Mouse (Mus musculus): ENCODE measurements around the gene Vdac2. TPM values are rescaled to one million over a fixed set of nuclear protein-coding genes. Genes with fewer than 3 reads are reported as not detected.

Vdac2 gene
- polyA plus RNA-seq, 1 experiment = 230 TPM

DNA sequence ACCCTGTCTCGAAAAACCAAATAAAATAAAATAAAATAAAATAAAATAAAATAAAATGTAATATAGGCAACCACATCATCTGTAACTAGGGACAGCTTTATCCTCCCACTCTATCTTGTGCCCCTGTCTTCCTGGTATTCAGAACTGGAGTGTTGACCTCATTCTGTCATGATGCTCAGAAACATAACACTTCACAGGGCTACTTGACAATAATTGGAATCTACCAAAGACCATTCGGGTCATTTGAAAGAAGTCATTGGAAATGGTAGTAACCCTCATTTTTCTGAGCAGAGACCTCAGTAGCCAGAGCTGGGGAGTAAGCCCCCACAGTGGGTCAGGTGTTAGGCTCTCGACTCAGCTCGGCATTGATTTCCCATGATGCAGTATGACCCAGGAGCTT is 10.4 kb upstream of the Vdac2 start:
- 95% methylated on average over 4 of the region's 4 CpGs for WGBS
- no peak for DNase-seq (ENCODE audit: low read depth, low spot score)

DNA sequence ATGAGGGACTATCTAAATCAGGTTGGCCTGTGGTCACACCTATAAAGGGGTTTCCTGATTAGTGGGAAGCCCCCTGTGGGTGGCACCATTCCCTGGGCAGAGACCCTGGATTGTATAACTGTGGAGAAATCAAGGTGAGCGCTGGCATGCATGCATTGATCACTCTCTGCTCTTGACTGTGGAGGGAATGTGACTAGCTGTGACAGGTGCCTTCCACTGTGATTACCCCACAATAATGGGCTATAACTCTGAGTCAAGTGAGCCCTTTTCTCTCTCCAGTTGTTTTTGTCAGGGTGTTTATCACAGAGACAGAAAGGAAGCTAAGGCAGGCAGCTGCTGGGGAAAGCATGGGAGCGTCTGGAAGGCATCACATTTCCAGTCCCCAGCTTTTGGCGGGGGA is 8.8 kb upstream of the Vdac2 start:
- WGBS = 79% methylated on average over 3 of the region's 3 CpGs
- no peak for DNase-seq (ENCODE audit: low read depth, low spot score)

DNA sequence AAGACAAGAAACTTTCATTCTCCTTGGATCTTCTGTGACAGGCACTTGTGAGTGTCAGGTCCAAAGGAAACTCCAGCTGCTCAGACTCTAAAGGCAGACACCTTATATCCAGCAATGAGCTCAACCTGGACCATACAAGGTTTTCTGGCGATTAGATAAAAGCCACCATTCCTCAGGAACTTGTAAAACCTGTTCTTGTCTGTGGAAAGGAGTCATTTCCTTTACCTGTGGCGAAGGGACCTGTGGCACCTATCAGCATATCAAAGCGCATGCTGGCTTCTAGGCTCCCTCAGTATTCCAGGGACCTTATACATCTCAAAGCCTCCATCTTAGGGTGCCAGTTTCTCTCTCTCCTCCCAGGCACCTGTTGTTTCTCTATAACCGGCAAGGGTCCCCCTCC is 7.6 kb upstream of the Vdac2 start:
- 29% methylated on average over 4 of the region's 4 CpGs for WGBS
- DNase-seq (ENCODE audit: low read depth, low spot score) = no peak

DNA sequence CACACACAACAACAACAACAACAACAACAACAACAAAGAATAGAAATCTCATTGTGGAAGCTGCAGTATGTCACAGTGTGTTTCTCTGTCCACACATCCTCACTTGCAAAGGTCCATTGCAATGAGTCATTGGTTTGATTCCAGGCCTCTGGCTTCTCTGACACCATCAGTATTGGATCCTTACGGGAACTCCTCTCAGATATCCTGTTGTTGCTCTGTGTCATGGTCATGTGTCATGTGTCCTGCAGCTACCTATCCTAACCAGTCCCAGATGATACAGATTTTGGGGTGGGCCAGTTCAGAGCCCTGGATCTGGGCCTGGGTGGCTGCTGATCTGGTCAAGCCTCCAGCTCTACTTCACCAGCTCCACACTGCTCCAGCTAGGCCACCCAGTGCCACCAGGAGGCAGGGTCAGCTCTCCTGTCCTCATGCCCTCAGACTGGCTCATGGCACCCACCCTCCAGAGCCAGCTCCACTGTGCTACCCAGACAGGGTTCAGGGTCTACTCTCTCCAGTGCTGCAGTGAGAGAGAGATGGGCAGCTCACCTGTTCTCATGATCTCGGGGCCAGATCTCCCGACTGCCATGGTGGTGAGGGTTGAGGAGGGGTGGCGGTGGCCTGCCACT is 4.0 kb upstream of the Vdac2 start:
- 88% methylated on average over 4 of the region's 4 CpGs for WGBS
- DNase-seq (ENCODE audit: low read depth, low spot score) = no peak

DNA sequence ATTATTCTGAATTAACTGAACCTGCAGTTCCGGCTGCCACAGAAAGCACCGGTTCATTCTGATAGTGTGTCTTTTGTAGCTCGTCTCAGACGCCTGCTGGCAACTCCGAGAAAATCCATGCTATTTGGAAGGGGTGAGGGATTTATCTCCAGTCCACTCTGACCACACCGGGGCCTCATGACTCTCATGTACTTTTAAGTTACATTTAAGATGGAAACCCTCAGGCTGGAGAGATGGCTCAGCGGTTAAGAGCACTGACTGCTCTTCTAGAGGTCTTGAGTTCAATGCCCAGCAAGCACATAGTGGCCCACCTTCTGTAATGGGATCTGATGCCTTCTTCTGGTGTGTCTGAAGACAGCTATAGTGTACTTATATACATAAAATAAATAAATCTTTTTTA is 2.7 kb upstream of the Vdac2 start:
- DNase-seq (ENCODE audit: low read depth, low spot score) = no peak
- WGBS = 94% methylated on average over 7 of the region's 7 CpGs

DNA sequence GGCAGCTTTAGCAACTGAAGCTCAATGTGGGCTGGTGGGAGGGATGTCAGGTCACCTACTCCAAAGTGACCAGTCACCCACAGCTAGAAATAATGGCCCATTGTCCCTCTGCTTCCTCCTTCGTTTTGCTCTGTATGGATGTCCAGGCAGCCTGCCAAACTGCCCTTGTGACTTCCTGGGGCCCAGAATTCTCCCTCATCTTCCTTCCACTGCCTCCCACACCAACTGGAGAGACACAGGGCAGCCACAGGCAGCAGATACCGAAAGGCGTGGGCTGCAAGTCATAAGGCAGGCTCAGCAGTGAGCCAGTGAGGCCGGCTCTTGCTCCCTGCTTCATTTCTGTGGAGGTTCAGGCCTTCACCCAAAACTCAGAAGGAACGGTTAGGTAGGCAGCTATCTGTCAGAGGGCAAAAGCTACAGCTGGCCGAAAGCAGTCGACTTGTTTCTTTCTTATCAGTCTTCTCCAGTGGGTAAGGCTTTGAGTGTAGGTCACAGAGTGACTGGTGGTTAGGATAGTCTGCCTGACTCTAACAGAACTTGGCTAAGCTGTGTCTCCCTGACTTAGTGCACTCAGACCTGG is 2.2 kb upstream of the Vdac2 start:
- WGBS = 14% methylated on average over 7 of the region's 7 CpGs
- no peak for DNase-seq (ENCODE audit: low read depth, low spot score)

DNA sequence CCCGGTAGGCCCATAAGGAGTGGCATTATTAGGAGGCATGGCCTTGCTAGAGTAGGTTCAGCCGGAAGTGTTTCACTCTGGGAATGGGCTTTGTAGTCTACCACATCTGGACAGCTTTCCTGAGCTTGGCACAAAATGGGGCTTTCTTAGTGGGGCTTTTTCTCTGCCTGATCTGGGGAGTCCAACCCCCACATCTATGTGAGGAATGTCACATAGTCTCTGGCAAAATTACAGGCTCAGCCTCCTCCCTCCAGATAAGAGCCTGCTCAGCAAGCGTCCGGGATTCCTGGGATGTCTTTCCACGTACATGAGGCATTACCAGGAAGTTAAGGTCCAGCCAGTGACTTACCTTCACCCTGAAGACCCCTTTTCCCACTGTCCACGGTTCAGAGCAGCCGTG is 1.1 kb upstream of the Vdac2 start:
- whole genome bisulfite sequencing = 46% methylated on average over 7 of the region's 7 CpGs
- no peak for DNase-seq (ENCODE audit: low read depth, low spot score)

DNA sequence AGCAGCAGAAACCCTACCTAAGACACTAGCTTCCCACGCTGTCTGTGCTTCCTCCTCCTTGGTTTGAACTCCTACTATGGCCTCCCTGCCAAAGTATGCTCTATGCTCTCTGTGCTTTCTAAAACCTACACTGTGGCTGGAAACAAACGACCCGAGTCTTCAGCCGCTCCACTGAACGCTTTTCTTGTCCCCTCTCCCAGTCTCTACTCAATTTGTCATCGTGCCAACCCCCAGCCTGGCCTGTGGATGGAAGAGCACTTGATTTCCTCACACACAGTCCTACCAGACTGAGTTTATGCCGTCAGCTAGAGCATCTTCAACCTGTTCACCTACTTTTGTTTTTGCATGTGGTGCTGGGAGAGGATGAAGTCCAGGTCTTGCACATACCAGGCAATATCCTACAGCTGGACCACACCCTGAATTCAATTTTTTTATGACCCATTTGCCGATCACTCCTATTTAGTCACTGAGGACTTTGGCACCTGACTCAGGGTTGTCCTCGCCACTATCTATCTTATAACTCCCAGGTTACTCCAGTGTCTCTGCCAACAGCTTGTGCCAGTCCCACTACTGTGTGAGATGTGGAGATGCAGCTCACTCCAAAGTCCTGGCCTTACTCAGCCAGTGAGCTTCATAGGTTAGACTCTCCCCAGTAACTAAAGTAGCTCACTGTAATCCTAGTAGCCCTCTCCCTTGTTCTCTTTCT is 901 bp downstream of the Vdac2 start:
- WGBS = 29% methylated on average over 9 of the region's 9 CpGs
- peak; percentile 96 for DNase-seq (ENCODE audit: low read depth, low spot score)

DNA sequence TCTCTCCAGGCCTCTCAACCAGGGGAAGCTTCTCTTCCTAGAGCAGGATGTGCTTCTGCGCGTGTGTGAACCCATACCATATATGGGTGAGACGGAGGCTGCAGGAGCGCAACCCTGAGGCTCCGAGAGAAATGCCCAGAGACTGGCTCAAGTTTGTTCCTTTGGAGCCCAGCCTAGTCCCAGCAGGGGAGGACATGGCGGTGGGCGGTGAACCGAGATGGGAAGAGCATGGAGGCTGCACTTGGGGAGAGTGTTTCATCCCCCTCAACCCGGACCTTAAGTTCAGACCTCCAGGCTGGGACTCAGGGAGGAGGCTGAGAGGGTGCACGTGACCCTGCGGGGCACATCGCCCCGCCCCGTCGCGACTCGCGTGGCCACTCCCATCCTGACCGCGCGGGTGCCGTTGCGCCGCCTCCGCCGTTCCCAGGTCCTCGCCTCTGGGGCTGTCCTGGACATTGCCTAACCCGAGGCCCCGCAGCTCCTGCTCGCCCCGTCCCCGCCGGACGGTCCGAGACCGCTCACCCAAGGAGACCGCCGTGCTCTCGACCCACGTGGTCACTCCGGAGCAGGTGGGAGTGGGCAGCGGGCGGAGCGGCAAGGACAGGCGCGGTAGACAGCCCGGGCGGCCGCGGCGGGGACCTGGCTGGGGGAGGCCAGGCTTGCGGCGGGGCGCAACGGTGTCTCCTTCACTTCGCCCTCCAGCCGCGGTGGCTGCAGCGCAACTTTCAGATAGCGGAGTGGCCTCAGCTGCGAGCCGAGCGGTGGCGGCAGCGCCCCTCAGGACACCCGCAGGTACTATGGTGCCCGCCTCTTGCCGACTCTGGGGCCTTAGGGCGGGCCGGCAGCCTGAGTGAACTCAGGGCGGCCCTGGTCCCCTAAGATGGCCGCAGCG is 6.1 kb downstream of the Vdac2 start:
- no peak for DNase-seq (ENCODE audit: low read depth, low spot score)
- under 1% methylated on average over 73 of the region's 73 CpGs for WGBS

DNA sequence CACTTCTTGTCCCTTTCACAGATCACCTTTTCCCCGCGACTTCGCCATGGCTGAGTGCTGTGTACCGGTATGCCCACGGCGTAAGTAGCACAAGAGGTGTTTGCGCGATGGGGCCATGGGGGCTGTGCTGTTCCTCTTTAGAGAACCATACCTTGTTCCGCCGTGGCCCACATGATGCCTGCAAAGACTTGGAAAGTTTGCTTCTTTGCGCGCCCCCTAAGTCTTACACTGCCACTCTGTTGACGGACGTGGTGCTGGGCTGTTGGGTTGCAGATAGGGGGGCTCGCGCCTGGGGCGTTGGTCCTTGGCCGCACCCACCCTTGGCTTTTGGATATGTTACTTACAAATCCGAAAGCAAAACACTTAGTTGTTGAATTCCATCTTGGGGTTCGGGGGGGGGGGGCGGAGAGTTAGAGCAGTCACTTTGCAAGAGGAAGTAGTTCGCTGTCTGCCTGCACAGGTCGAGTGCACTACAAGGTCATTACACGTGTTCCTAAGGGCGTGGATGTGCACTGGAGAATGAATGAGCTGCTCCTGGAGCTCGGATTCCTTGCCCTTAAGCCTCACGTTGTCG is 6.9 kb downstream of the Vdac2 start:
- DNase-seq (ENCODE audit: low read depth, low spot score) = no peak
- WGBS = under 1% methylated on average over 28 of the region's 28 CpGs

DNA sequence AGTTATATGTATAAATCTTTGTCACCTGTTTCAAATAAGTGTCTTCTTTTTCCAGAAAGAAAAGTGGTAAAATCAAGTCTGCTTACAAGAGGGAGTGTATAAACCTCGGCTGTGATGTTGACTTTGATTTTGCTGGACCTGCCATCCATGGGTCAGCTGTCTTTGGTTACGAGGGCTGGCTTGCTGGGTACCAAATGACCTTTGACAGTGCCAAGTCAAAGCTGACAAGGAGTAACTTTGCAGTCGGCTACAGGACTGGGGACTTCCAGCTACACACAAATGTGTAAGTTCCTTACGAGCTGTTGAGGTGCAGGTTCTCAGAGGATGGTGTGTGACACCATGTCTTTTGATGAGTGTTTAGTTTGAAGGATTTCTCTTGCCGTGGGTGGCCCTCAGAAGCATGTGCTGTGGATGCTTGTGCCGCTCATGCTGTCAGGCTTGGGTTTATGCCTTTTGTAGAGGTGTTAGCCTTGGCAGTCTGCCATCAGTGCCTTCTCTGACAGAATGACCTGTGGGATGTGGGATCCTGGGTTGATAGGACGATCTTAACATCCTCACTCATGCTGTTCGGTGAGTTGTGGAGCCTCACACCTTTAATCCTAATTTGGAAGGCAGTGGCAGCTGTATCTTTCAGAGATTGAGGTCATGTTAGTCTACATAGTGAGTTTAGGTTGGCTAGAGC is 13.4 kb downstream of the Vdac2 start:
- WGBS = 52% methylated on average over 8 of the region's 8 CpGs
- no peak for DNase-seq (ENCODE audit: low read depth, low spot score)

DNA sequence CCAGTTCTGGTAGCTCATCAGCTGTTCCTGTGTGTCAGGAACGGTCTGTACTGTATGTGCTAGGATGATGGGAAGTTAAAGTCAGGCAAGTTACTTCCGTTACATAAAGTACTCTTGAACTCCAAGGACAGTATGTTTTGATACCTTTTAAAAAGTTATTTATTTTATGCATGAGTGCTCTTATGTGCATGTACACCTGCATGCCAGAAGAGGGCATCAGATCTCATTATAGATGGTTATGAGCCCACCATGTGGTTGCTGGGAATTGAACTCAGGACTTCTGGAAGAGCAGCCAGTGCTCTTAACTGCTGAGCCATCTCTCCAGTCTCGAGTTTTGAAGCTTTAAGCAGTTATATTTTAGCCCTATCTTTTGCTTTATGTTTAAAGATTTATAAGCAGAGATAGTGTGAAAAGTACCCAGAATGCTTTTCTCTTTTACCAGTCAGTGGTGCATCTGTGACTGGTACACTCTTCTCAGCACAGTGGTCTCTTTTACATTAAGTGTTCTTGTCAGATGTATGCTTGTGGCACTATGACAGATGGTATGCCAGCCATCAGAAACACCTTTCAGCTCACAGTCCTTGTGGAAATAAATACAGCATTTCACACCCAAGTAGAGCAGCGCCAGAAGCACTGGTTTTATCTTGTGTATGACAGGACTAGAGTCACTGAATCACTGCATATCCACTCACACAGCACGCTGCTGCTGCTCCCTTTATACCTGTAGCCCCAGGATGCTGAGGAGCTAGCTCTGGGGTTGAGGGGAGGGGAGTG is 17.0 kb downstream of the Vdac2 start:
- DNase-seq (ENCODE audit: low read depth, low spot score) = no peak
- WGBS = 80% methylated on average over 5 of the region's 5 CpGs

DNA sequence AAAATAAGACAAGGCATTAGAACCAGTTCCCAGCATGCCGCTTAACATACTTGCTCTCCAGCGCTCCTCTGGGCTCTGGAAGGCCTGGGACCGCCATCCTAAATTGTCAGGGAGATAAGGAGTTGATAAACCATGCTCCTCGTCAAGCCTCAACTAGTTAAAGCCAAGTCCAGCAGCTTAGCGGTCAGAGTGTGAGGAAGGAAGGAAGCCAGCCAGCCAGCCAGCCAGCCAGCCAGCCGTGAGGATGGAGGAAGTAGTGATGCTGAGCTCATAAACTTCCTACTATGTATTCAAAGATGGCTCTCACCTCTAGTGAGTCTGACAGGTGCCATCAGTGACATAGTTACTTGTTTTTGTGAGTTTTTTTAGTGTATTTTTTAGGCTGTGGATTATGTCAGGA is 18.2 kb downstream of the Vdac2 start:
- WGBS = 46% methylated on average over 6 of the region's 6 CpGs
- no peak for DNase-seq (ENCODE audit: low read depth, low spot score)

DNA sequence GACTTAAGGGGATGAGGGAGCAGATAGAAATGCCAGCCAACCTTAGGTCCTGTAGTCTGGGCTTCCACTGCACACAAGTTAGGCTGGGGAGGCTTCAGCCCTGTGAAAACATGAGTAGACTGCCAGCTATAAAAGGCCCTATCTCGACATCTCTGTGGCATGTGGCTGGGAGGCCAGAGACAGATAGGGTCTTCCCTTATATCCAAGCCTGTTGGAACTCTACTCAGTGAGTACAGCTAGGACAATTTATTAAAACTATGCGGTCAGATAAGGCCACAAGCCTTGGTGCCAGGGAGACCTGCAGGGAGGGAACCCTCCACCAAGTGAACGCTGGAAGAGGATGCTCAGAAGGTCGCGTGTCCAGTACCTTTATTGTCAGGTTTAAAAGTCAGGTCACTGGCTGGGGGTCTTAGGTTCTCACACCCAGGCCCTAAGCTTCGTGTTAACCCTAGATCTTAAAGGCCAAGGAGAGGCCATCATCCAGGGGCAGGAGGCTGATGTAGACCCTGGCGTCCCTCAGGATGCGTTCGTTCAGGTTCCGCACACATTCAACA is 21.9 kb downstream of the Vdac2 start:
- DNase-seq (ENCODE audit: low read depth, low spot score) = no peak
- WGBS = 43% methylated on average over 10 of the region's 10 CpGs

DNA sequence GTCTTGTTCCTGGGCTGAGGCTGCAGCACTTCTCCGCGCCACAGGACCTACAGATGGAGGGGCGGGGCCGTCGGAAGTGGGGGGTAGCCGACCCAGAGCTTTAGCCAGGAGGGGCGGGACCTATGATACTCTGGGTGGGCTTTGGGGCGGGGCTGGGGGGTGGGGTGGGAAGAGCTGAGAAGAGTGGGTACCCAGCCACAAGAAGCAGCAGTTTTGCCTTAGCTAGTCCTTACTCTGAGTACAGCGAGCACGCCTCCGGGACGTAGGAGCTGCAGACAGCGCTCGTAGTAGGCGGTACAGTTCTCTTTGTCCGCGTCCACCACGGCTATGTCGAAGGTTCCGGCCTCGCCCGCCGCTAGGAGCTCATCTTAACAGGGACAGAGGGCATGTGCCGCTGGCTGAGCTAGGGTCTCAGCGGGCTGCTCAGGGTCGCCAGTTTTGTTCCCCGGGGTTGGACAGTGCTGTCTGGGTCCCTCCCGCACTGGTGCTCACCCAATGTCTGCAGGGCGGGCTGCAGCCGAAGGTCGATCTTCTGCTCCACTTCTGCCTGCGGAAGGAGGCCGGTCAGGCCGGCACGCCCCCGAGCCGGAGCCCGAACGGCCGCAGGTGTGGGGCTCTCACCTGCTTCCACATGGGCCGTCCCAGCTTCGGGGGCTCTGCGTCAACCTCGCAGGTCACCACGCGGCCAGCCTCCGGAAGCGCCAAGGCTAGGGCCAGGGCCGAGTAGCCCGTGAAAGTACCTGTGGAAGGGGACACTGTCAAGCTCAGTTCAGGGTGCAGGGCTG is 22.5 kb downstream of the Vdac2 start:
- WGBS = 2% methylated on average over 50 of the region's 50 CpGs
- no peak for DNase-seq (ENCODE audit: low read depth, low spot score)

DNA sequence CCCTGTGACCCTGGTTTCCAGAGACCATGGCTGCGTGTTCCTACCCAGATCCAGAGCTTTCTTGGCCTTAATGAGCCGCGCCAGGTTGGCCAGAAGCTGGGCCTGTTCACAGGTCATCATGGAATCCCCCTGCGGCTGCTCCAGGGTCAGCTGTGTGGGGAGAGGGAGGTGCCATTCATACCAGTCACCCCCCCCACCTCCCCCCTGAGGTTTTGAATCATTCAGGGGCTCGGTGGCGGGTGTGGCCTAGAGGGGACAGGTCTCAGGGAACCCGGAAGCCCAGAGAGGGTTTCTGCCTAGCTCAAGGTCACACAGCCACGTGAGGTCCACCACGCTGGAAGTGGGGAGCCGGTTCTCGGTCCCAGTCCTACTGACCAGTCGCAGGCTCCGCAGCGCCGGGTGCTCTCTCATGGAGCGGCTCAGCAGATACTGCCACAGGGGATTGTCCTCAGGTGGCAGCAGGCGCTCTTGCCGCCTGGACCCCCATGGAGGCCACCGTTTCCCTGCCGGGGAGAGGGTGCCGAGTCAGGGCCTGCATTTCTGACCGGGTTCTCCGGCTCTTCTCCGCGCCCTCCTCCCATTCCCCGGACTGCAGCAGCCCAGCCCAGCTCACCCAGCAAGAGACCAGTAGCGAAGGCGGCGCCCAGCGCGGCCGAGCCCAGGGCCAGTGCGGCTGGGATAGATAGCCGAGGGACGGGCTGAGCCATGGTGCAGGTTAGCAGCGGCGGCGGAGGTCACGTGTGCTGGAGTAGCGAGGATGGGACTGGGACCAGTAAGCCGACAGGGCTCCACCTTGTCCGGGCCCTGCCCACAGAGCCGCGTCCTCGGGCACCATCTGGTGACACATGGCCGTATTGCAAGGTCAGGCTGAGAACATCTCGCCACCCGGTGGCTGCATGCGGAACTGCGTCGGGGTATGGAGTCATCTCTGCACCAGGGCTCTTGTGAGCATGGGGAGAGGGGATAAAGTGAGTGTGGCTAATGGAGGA is 23.4 kb downstream of the Vdac2 start, which contains the start of gene Comtd1:
Comtd1 (minus strand) TSS at position 812 of the 989 bp plus-strand sequence.
- under 1% methylated on average over 51 of the region's 51 CpGs for WGBS
- DNase-seq (ENCODE audit: low read depth, low spot score) = no peak

Measured in large intestine, adult 2 months (tissue).